Mouse (Mus musculus): ENCODE measurements around the gene Pgpep1l.
"Not testable (repeated sequence)": the region's sequence is repeated elsewhere in the genome, so short reads cannot be mapped to it uniquely, and the experiment has no call there.

The Pgpep1l gene

GRCm38 (mm10) chr7:68264028-68264453, at the start of gene Pgpep1l:
Gene Pgpep1l (minus strand): TSS chr7:68264233.
- DNase-seq (ENCODE audit: low read depth, low spot score), result no peak

- no peak for DNase-seq (ENCODE audit: low read depth, low spot score)
Observed at GRCm38 (mm10) chr7:68313038-68313782, 49.2 kb upstream of the Pgpep1l start.

GRCm38 (mm10) chr7:68312395-68312794, 48.4 kb upstream of the Pgpep1l start:
- no peak for DNase-seq (ENCODE audit: low read depth, low spot score)

GRCm38 (mm10) chr7:68311469-68311868, 47.4 kb upstream of the Pgpep1l start:
- DNase-seq (ENCODE audit: low read depth, low spot score), result no peak

- DNase-seq (ENCODE audit: low read depth, low spot score), result no peak
Observed at GRCm38 (mm10) chr7:68306756-68307155, 42.7 kb upstream of the Pgpep1l start.

GRCm38 (mm10) chr7:68305781-68306575, 41.9 kb upstream of the Pgpep1l start:
- DNase-seq (ENCODE audit: low read depth, low spot score), result no peak

- DNase-seq (ENCODE audit: low read depth, low spot score), result no peak
Observed at GRCm38 (mm10) chr7:68303685-68304084, 39.7 kb upstream of the Pgpep1l start.

- DNase-seq (ENCODE audit: low read depth, low spot score), result peak; percentile 67
Observed at GRCm38 (mm10) chr7:68302586-68303433, 38.8 kb upstream of the Pgpep1l start.

GRCm38 (mm10) chr7:68301160-68301559, 37.1 kb upstream of the Pgpep1l start:
- DNase-seq (ENCODE audit: low read depth, low spot score), result no peak

GRCm38 (mm10) chr7:68298381-68299076, 34.5 kb upstream of the Pgpep1l start:
- DNase-seq (ENCODE audit: low read depth, low spot score), result no peak

GRCm38 (mm10) chr7:68296487-68296886, 32.5 kb upstream of the Pgpep1l start:
- DNase-seq (ENCODE audit: low read depth, low spot score), result no peak

GRCm38 (mm10) chr7:68293997-68294789, 30.2 kb upstream of the Pgpep1l start:
- no peak for DNase-seq (ENCODE audit: low read depth, low spot score)

GRCm38 (mm10) chr7:68291603-68292002, 27.6 kb upstream of the Pgpep1l start:
- no peak for DNase-seq (ENCODE audit: low read depth, low spot score)

- DNase-seq (ENCODE audit: low read depth, low spot score), result no peak
Observed at GRCm38 (mm10) chr7:68289081-68289480, 25.0 kb upstream of the Pgpep1l start.

GRCm38 (mm10) chr7:68288000-68288399, 24.0 kb upstream of the Pgpep1l start:
- not testable (repeated sequence) for DNase-seq (ENCODE audit: low read depth, low spot score)

- no peak for DNase-seq (ENCODE audit: low read depth, low spot score)
Observed at GRCm38 (mm10) chr7:68287582-68287981, 23.5 kb upstream of the Pgpep1l start.

GRCm38 (mm10) chr7:68286526-68287481, 22.8 kb upstream of the Pgpep1l start:
- DNase-seq (ENCODE audit: low read depth, low spot score), result no peak

- DNase-seq (ENCODE audit: low read depth, low spot score), result no peak
Observed at GRCm38 (mm10) chr7:68285851-68286298, 21.8 kb upstream of the Pgpep1l start.

- DNase-seq (ENCODE audit: low read depth, low spot score), result no peak
Observed at GRCm38 (mm10) chr7:68283776-68284175, 19.7 kb upstream of the Pgpep1l start.
